Mouse (Mus musculus): Measurements from ENCODE around the gene Ssh3. TPM values are rescaled to one million over a fixed set of nuclear protein-coding genes. Genes with fewer than 3 reads are reported as not detected.
"Not testable (repeated sequence)": the region's sequence is repeated elsewhere in the genome, so short reads cannot be mapped to it uniquely, and the experiment has no call there.

Gene Ssh3
- polyA plus RNA-seq, 1 experiment: 148 TPM

DNA sequence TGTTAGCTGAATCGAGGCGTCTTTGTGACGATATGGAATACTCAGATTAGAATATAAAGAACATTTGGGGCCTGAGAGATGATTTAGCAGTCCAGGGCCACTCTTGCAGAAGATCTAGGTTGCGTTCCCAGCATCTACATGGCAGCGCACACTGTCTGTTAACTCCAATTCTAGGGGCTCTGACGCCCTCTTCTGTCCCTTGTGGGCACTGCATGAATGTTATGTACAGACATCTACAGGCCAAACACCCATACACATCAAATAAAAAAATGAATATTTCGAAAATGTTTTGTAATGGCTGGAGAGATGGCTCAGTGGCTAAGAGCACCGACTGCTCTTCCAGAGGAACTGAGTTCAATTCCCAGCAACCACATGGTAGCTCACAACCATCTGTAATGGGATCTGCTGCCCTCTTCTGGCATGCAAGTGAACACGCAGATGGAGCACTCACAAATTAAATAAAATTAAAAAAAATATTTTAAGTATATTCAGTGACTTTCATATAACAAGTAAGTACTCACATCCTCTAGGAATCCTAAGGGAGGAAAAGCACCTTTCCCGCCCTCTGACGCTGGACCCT lies 13.3 kb downstream of the Ssh3 start:
- H3K4me1 ChIP-seq (ENCODE audit: control insufficient read depth, insufficient read depth, low read length): no peaks in the 10 kb centered on the region
- TF ChIP-seq POLR2A (IDR thresholded peaks at IDR 0.05; ENCODE audit: extremely low read depth, insufficient read depth, low read length): no peak
- TF ChIP-seq CTCF (IDR thresholded peaks at IDR 0.05; ENCODE audit: extremely low read depth, insufficient read depth, low read length): peak; percentile 17; the same call in 1 of the 2 replicates
- H3K27ac ChIP-seq (ENCODE audit: insufficient read depth, low read length): no peak overlapping the region
- no peak overlapping the region for H3K4me3 ChIP-seq (ENCODE audit: insufficient read depth, low read length)

DNA sequence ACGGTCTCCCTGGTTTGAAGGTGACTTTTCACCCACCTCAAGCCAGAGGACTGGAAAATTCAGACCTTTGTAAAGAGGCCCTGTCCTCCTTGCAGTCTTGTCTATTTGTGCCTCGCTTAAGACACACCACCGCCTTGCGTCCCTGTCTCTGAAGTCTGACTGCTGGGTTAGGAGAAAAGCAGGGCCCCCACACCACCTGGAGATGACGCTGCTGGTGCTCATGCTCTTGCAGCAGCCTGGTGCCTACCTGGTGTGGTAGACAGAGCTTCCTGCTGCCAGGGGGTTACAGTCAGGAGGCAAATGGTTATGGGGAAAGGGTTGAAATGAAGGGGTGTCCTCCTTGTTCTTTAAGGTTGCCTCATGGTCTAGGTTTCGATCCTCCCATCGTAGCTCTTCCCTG lies 14.8 kb downstream of the Ssh3 start:
- Histone ChIP-seq H3K4me1 (ENCODE audit: control insufficient read depth, insufficient read depth, low read length) (no peaks in the 10 kb centered on the region), H3K27ac (ENCODE audit: insufficient read depth, low read length) (no peak overlapping the region), H3K4me3 (ENCODE audit: insufficient read depth, low read length) (no peak overlapping the region)
- TF ChIP-seq POLR2A (IDR thresholded peaks at IDR 0.05; ENCODE audit: extremely low read depth, insufficient read depth, low read length) (no peak), CTCF (IDR thresholded peaks at IDR 0.05; ENCODE audit: extremely low read depth, insufficient read depth, low read length) (no peak)

DNA sequence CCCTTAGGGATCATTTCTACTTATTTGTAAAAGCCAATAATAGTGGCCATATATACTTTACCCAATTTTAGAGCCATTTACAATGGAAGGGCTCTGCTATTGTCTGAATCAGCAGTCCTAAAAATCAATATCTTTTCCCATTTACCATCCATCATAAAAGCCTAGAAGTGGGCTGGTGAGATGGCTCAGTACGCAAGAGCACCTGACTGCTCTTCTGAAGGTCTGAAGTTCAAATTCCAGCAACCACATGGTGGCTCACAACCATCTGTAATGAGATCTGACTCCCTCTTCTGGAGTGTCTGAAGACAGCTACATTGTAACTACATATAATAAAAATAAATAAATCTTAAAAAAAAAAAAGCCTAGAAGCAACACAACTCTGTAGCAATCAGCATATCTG lies 20.3 kb downstream of the Ssh3 start:
- not testable (repeated sequence) for H3K4me1 ChIP-seq (ENCODE audit: control insufficient read depth, insufficient read depth, low read length); H3K4me3 ChIP-seq (ENCODE audit: insufficient read depth, low read length); H3K27ac ChIP-seq (ENCODE audit: insufficient read depth, low read length)

DNA sequence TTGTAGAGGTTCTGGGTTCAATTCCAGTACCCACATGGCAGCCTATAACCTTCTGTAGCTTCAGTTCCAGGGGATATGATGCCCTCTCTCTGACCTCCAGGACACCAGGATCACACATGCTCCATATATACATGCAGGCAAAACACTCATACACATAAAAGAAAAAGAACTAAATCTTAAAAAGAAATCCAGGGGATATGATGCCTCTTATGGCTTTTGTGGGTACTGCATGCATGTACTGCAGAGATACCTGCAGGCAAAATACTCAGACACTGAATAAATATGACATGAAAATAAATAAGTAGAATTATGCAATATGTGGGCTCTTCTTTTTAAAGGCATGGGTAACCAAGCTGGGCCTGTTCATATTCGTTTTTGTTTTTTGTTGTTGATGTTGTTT lies 22.0 kb downstream of the Ssh3 start:
- no peaks in the 10 kb centered on the region for H3K4me1 ChIP-seq (ENCODE audit: control insufficient read depth, insufficient read depth, low read length)
- TF ChIP-seq CTCF (IDR thresholded peaks at IDR 0.05; ENCODE audit: extremely low read depth, insufficient read depth, low read length): no peak
- no peak for TF ChIP-seq POLR2A (IDR thresholded peaks at IDR 0.05; ENCODE audit: extremely low read depth, insufficient read depth, low read length)
- H3K4me3 ChIP-seq (ENCODE audit: insufficient read depth, low read length): no peak overlapping the region
- H3K27ac ChIP-seq (ENCODE audit: insufficient read depth, low read length): no peak overlapping the region

DNA sequence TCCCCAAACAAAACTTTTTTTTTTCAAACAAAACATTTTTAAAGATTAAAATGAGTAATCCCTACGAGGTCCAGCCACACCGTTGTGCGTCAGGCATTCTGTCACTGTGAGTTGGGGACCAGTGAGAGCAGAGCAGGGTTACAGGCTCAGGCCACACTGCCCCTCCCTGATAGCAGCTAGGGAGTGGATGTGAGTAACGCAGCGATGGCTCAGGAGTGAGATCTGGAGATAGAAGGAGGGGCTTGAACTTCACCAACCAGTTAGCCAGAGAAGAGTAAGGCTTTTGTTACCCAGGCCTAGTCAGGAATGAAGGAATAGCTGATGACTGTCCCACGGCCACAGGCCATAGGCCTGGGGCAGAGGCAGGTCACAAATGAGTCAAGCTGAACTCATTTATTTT lies 24.2 kb downstream of the Ssh3 start:
- no peak for TF ChIP-seq POLR2A (IDR thresholded peaks at IDR 0.05; ENCODE audit: extremely low read depth, insufficient read depth, low read length)
- TF ChIP-seq CTCF (IDR thresholded peaks at IDR 0.05; ENCODE audit: extremely low read depth, insufficient read depth, low read length): no peak
- Histone ChIP-seq H3K4me1 (ENCODE audit: control insufficient read depth, insufficient read depth, low read length) (no peaks in the 10 kb centered on the region), H3K4me3 (ENCODE audit: insufficient read depth, low read length) (no peak overlapping the region), H3K27ac (ENCODE audit: insufficient read depth, low read length) (no peak overlapping the region)

DNA sequence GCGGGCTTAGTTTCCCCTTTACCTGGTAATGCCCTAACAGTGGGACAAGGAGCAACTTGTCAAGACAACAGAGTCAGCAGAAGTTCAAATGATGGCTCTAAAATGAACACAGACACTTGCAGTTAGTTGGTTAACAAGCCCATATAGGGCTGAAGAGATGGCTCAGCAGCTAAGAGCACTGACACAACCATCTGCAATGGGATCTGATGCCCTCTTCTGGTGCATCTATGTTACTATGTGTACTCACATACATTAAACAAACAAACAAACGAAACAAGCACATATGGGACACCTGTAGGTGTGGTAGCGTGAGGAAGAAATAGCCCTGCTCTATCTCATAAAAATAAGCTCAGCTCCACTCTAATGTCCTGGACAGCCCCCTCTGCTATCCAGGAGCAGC lies 26.6 kb downstream of the Ssh3 start:
- TF ChIP-seq POLR2A (IDR thresholded peaks at IDR 0.05; ENCODE audit: extremely low read depth, insufficient read depth, low read length) (no peak), CTCF (IDR thresholded peaks at IDR 0.05; ENCODE audit: extremely low read depth, insufficient read depth, low read length) (no peak)

DNA sequence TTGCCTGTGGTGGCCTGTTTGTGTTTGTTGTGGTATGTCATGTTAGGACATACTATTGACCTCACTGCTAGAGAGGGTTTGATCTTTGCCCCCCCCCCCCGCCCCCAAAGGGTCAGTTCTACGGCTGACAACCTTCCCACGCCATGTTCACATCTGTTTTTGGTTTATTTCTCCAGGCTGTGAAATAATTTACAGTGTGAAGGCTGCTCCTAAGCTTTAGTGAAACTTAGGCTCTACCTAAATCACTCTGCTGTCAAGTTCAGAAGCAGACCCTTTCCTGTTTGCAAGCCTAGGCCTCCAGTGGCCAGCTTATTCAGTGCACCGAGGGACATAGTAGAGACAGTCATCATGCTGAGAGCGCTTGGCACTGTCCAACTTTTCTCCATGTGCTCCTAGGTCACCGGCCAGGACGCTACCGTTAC lies 28.7 kb downstream of the Ssh3 start:
- TF ChIP-seq CTCF (IDR thresholded peaks at IDR 0.05; ENCODE audit: extremely low read depth, insufficient read depth, low read length): no peak
- TF ChIP-seq POLR2A (IDR thresholded peaks at IDR 0.05; ENCODE audit: extremely low read depth, insufficient read depth, low read length): no peak
- Histone ChIP-seq H3K4me3 (ENCODE audit: insufficient read depth, low read length) (no peak overlapping the region), H3K4me1 (ENCODE audit: control insufficient read depth, insufficient read depth, low read length) (no peaks in the 10 kb centered on the region), H3K27ac (ENCODE audit: insufficient read depth, low read length) (no peak overlapping the region)

More for the DNA sequence above, 26.6 kb downstream of the Ssh3 start:
- Histone ChIP-seq H3K4me3 (ENCODE audit: insufficient read depth, low read length) (no peak overlapping the region), H3K4me1 (ENCODE audit: control insufficient read depth, insufficient read depth, low read length) (no peaks in the 10 kb centered on the region), H3K27ac (ENCODE audit: insufficient read depth, low read length) (no peak overlapping the region)

DNA sequence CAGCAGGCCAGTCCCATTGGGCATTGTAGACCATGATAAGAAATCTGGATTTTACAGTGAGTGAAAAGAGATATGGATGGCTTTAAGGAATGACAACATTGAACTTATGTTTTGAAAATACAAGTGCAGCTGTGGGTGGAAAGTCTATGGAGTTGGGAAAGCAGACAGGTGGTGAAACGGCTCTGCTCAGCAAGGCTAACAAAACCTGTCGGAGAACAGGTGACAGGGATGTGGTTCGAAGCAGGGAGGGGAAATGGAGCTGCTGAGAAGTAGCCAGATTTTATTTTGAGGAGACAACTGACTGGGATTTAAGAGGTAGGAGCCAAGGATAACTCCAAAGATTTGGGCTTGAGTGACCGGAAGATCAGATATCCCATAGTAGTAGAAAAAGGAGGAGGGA lies 34.4 kb downstream of the Ssh3 start:
- Histone ChIP-seq H3K4me1 (ENCODE audit: control insufficient read depth, insufficient read depth, low read length) (peaks cover 5% of the 10 kb centered on the region), H3K27ac (ENCODE audit: insufficient read depth, low read length) (no peak overlapping the region), H3K4me3 (ENCODE audit: insufficient read depth, low read length) (no peak overlapping the region)
- TF ChIP-seq POLR2A (IDR thresholded peaks at IDR 0.05; ENCODE audit: extremely low read depth, insufficient read depth, low read length) (no peak), CTCF (IDR thresholded peaks at IDR 0.05; ENCODE audit: extremely low read depth, insufficient read depth, low read length) (no peak)

DNA sequence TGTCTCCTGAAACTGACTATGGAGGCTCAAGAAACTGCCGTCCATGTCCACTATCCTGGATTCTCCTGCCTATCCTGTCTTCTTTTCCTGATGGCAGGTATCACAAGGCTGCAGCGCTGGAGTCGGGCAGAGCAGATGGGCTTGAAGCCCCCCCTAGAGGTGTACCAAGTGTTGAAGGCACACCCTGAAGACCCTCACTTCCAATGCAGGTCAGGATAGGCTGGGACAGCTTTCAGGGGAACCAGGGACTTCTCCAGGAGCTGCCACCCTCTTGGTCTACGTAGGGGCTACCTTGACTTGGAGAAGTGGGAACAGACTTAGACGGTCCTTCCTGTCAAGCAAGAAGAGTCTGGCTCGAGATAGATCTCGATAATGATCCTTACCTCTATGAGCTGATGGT lies 36.3 kb downstream of the Ssh3 start:
- Histone ChIP-seq H3K27ac (ENCODE audit: insufficient read depth, low read length) (no peak overlapping the region), H3K4me1 (ENCODE audit: control insufficient read depth, insufficient read depth, low read length) (peaks cover 5% of the 10 kb centered on the region), H3K4me3 (ENCODE audit: insufficient read depth, low read length) (peak overlapping the region; percentile 45; the same call in 1 of the 2 replicates)
- TF ChIP-seq POLR2A (IDR thresholded peaks at IDR 0.05; ENCODE audit: extremely low read depth, insufficient read depth, low read length) (no peak), CTCF (IDR thresholded peaks at IDR 0.05; ENCODE audit: extremely low read depth, insufficient read depth, low read length) (no peak)

DNA sequence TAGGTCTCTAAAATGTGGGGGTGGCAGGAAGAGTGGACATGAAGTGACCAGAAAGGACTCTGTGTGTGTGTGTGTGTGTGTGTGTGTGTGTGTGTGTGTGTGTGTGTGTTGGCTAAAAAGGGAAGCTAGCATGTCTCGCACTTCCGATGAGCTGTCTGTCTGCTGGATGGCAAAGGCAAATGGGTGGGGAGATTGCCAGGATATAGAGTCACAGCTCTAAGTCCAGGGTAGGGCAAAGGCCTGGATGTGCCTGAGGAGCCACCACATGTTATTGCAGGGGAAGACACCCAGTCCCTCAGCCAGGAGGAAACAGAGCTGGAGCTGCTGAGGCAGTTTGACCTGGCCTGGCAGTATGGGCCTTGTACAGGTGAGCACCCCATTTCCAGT lies 36.8 kb downstream of the Ssh3 start:
- TF ChIP-seq CTCF (IDR thresholded peaks at IDR 0.05; ENCODE audit: extremely low read depth, insufficient read depth, low read length): no peak
- TF ChIP-seq POLR2A (IDR thresholded peaks at IDR 0.05; ENCODE audit: extremely low read depth, insufficient read depth, low read length): no peak

More for the DNA sequence above, 36.8 kb downstream of the Ssh3 start:
- Histone ChIP-seq H3K4me1 (ENCODE audit: control insufficient read depth, insufficient read depth, low read length) (peaks cover 5% of the 10 kb centered on the region), H3K4me3 (ENCODE audit: insufficient read depth, low read length) (peak overlapping the region; percentile 45), H3K27ac (ENCODE audit: insufficient read depth, low read length) (peak overlapping the region; percentile 88)

Measured in cortical plate, adult 2 months (tissue).